Mouse (Mus musculus) WW6 (cell line): ENCODE results near the gene Dnah2.
"Not testable (repeated sequence)": the region's sequence is repeated elsewhere in the genome, so short reads cannot be mapped to it uniquely, and the experiment has no call there.

Experiments
- DNase-seq: peaks from one replicate; pipeline ENCODE4 v3.0.0-alpha.2; 2013; ENCODE audit warnings: low read depth, low spot score

Gene Dnah2

GRCm38 (mm10) chr11:69406867-69407723, 141.8 kb downstream of the Dnah2 start:
- no peak for DNase-seq

- no peak for DNase-seq
Measured at GRCm38 (mm10) chr11:69406282-69406681, 142.6 kb downstream of the Dnah2 start.

DNA sequence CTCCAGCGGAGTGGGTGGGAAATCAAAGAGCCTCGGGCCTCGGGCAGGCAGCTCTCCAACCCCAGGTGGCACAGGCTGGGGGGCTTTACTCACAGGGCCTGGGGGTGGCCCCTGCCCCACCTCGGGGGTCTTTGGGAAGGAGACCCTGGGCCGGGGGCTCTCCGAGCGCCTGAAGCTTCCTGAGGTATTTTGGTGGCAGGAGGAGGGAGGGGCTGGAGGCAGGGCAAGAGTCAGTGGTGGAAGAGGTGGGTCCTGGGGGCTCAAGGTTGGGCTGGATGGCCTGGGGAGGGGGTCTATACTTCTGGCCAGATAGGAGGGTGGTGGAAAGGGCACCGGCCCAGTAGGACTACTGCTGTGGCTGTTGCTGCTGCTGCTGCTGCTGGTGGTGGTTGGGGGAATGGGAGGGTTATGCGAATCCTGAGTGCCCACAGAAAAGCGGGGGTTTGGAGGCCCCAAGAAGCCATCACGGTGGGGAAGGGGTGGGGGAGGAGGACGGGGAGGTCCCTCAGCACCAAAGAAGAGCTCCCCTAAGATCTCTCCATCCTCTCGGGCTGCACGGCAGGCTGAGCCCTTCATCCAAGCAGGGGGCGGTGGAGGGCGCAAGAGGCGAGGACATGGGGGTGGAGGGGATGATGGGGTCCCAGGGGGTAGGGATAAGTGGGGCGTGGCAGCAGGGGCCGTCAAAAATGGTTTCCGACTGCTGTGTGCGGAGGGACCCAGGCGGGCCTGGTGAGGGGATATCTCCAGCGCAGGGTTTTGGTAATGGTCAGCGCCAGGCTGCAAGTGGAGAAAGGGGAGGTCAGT, 143.3 kb downstream of the Dnah2 start:
- DNase-seq = no peak

GRCm38 (mm10) chr11:69404595-69405396, 144.1 kb downstream of the Dnah2 start:
- DNase-seq = no peak

- DNase-seq = no peak
Measured at GRCm38 (mm10) chr11:69403691-69404594, 145.0 kb downstream of the Dnah2 start.

- DNase-seq = no peak
Measured at GRCm38 (mm10) chr11:69401987-69402386, 146.9 kb downstream of the Dnah2 start.

DNA sequence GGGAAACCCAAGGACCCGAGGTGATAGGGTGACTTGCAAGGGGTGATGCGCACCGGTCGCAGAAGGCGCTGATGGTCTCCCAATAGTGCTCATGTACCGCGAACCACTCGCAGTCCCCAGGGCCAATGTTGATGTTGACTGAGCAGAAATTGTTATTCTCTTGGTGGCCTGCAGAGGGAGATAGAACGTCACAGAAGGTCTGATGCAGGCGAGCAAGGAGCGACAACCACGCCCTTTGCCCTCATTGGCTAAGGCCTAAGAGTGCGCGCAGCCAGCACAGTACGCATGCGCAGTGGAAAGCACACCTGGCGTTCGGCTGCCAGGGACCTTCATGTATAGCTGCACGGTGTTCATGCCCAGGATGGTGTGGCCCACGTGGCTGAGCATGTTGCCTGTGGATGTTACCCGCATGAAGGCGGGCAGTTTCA, 147.7 kb downstream of the Dnah2 start:
- peak; percentile 98 for DNase-seq

DNA sequence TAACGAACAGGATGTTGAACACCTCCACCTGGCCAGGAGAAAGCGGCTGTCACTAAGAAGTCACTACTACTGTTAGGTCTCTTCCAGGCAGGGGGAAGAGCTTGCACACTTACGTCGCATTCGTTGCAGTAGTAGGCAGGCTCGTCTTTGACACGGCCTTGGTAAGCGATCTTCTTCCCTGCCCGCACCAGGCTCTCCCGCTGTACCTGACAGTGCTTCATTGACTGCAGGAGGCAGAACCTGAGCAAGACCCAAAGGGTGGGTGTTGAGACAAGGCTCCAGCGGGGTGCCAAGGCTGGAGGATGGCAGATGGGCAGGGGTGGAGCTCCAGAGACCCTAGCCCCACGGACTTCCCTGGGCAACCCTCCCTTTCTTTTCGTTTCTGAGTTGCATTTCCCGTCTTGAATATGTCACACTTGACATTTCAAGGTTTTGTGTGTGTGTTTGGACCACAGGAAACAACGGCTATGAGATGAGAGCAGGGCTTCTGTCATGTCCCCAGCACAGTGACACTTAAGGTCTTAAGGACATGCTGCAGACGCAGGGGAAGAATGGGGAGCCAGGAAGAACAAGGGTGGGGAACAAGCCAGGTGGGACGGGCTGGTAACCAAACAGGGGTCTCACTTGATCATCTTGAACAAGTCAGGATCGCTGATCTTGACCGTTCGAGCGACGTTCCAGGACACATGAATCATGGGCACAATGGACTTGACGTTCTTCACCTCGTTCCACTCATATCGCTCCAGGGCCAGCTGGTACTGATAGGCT, 148.6 kb downstream of the Dnah2 start:
- no peak for DNase-seq

DNA sequence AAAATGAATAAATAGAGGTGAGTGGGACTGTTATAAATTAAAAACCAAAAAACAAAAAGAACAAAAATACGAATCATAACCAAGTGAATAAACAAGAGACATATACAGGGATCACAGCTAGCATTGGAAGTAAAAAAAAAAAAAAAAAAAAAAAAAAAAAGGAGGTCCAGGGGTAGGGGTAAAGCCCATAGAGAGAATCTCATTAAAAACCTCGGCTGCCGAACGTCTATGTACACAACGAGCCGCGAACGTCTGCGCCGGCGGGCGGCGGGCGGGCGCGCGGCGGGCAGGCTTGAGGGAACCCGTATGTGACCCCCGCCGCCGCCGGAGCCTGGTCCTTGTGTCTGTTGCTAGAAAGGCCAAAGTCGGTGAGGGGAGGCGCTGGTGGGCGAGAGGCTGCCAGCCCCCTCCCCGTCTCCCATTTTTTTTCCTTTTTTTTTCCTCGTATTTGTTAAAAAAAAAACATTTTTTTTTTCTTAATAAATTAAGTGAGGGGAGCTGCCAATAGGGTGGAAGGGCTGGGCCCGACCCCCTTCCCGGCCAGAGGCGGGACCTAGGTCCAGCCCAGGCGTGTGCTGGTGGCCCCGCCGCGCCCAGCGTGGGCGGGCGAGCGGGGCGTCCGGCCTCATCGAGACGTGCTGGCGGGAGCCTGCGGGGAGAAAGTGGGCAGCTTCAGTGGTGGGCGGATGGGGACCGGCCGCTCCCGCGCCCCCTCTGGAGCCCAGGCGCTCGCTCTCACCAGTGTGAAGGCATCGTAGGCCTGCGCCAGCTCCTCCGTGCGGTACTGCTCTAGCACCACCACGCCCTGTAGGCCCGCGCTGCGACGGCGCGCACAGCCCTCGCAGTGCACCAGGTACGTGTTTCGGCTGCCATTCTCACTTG, 149.5 kb downstream of the Dnah2 start:
- no peak for DNase-seq

DNA sequence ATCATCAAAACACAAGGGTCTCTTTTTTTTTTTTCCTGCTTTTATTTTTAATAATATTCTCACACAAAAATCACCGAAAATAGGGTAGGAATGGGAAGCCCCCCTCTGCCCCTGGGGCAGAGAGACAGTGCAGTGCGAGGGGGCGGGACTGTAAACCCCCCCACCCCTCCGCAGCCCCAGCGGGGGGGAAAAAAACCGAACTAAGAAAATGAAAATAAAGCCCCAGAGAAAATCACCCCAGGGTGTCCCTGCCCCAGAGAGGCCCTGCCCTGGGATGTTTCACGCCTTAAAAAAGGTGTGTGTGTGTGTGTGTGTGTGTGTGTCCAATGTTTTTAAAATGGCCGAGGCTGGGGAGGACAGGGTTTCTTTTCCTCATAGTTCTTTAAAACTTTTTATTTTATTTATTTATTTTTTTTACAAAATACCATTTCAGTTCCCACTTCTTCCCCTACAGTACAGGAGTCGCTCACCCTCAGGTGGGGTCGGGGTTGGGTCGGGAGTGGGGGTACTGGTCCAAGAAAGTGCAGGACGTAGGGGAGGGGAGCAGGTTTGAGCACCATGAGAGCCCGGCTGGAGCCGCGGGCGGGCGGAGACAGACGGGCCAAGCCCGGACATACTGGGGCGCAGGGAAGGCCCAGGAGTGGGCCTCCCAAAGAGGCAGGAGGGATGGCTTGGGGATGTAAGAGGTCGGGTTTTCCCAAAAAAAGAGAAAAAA, 150.3 kb downstream of the Dnah2 start:
- no peak for DNase-seq

DNA sequence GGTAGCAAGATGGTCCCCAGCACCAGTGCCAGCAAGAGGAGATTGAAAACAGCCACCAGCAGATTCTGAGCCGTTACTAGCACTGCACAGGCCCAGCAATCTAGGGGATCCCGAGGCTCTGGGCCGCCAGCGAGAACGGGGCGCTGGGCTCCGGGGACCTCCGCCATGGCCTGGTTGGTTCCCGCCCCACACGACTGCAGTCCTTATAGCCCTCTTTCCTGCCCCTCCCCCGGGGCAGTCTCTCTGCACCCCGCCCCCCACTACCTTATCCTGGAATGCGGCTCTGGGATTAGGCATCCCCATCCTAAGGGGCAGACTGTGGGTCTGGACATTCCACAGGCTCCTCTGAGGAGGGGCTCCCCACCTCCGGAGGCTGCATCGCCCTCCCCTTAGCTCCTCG, 150.9 kb downstream of the Dnah2 start, which contains the start of gene Tmem88:
Gene Tmem88 (minus strand): TSS at position 176 of the 400 bp plus-strand sequence.
- no peak for DNase-seq

- no peak for DNase-seq
Measured at GRCm38 (mm10) chr11:69397581-69398057, 151.3 kb downstream of the Dnah2 start.

DNA sequence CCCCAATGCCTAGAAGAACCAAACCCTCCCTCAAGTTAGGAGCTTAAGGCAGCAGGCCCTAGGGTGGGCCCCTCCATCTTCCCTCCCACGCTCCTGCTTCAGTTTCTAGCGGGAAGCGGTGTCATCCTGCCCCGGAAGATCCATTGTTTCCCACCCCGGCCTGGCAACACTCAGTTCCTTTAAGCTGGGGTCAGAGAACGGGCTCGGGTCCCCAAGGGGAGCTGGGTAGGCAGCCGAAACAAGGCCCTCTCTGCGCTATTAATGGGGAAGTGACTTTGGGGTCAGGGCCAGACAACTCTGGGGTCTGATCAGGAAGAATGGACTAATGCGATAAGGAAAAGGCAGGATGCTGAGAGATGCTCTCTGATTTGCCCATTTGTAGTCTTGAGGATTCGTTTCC, 152.1 kb downstream of the Dnah2 start:
- no peak for DNase-seq

- DNase-seq = peak; percentile 100
Measured at GRCm38 (mm10) chr11:69395634-69396373, 153.1 kb downstream of the Dnah2 start.

GRCm38 (mm10) chr11:69395235-69395633, 153.7 kb downstream of the Dnah2 start, which contains the start of the genes Naa38 and Cyb5d1:
TSS of gene Naa38 (plus strand) at chr11:69395487.
TSS of gene Cyb5d1 (minus strand) at chr11:69395631.
- DNase-seq = not testable (repeated sequence)

DNA sequence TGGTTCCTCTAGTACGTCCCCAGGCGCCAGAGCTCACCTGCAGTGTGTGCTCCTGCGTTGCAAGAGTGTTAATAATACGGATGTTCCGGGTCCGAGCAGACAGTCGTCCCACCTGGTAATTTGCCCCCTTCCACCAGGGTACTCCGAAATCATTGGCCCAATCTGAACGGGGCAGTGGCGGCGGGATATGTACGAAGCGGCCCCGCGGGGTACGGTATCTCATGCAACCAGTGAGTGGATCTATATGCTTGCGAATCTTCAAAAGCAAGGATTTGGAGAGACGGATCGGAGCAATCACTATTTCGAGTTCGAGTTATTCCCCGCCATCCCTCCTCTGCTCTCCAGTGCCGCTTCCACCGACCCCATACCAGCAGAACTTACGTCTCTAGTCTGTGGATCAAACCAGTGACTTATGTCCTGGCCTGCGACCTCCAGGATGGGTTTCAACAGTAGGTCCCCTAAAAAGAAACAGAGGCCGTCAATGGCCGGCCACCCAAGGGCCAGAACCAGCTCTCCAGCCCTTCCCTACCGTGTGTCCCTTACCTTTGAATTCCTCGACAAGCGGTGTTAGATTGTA, 154.2 kb downstream of the Dnah2 start:
- not testable (repeated sequence) for DNase-seq
